Mouse (Mus musculus): Measurements from ENCODE around the gene Arid5b.

DNA sequence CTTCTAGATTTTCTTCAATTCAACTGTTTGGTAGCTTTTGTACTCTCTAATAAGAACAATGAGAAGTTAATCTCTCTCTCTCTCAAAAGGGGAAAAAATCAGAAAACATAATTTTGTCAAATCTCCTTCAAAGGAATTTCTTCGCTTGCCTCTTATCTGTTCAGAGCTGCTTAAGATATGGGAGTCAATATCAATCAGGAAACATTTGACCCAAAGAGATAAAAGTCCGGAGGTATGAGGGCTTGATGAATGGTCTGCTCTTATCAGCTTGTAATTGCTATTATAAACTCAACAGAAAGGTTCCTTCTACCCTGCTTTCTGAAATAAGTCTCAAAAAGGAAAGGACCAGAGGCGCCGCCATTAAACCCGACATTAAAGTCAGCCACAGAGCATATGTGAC lies 120.0 kb downstream of the Arid5b start:
- no peak for TF ChIP-seq CTCF (conservative IDR thresholded peaks at IDR 0.05; ENCODE audit: low read length)
- no peak for TF ChIP-seq POU5F1 (IDR thresholded peaks at IDR 0.05; ENCODE audit: borderline replicate concordance, low read length)
- TF ChIP-seq NANOG (IDR thresholded peaks at IDR 0.05; ENCODE audit: borderline replicate concordance, low read length): no peak

Measured in E14TG2a.4 (cell line).